Mouse (Mus musculus) leukemia stem cell, adult 10-12 weeks (primary cell): Measurements from ENCODE around the gene Rab17. TPM values are rescaled to one million over a fixed set of nuclear protein-coding genes. Genes with fewer than 3 reads are reported as not detected.

Source experiments
- polyA plus RNA-seq: library from polyadenylated mRNA; stranded (reverse); fragments of >175 nt; gene quantifications from 2 replicates; pipeline ENCODE4 v1.2.3, GENCODE M21; 2012; ENCODE audit warnings: low replicate concordance

Rab17 gene
- 0.19 TPM in 1 of 2 replicates, not detected in the other for polyA plus RNA-seq

GRCm38 (mm10) chr1:90969347-90969784 is at the start of gene Rab17:
TSS of gene Rab17 (minus strand) at chr1:90969661.

GRCm38 (mm10) chr1:90998268-90998890 is 28.9 kb upstream of the Rab17 start, which contains the start of gene Lrrfip1:
TSS of gene Lrrfip1 (plus strand) at chr1:90998737.

GRCm38 (mm10) chr1:90952808-90953207 is 16.7 kb downstream of the Rab17 start, which contains the start of gene Prlh:
TSS of gene Prlh (plus strand) at chr1:90953108.

GRCm38 (mm10) chr1:90914948-90915569 is 54.4 kb downstream of the Rab17 start, which contains the start of gene Mlph:
TSS of gene Mlph (plus strand) at chr1:90915085.

Other genes with a start within 250 kb of the Rab17 start
- gene Col6a3, start 125.7 kb downstream of the Rab17 start, polyA plus RNA-seq = 0.08 and 0.66 TPM in 2 replicates
- gene Mlph, start 54.6 kb downstream of the Rab17 start, polyA plus RNA-seq = 0.03 TPM in 1 of 2 replicates, not detected in the other
- not detected in 2 replicates for gene Prlh, start 16.6 kb downstream of the Rab17 start, polyA plus RNA-seq
- gene Lrrfip1, start 29.1 kb upstream of the Rab17 start, polyA plus RNA-seq = 2.6 and 3.7 TPM in 2 replicates
- not detected in 2 replicates for gene Rbm44, start 175.4 kb upstream of the Rab17 start, polyA plus RNA-seq
- gene Ramp1, start 210.2 kb upstream of the Rab17 start, polyA plus RNA-seq = 1.8 and 2.7 TPM in 2 replicates